Mouse (Mus musculus): Measurements from ENCODE around the gene Alg6.

DNA sequence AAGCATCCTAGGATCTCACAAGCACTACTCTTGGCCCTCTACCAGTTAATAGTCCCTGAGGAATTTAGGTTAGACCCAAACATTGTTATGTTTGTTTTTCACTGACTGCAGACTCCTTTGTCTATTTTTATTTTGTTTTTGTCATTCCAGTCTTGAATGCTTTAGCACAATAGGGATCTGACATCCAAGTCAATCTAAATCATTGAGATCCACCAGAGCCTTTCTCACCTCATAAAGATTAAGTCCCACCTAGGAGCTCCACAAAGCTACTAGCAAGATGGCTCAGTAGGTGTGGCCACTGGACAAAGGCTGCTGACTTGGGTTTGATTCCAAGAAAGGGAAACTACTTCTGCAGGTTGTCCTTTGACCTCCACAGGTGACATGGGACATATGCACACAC lies 40.3 kb upstream of the Alg6 start:
- TF ChIP-seq CTCF (IDR thresholded peaks at IDR 0.05), result no peak
- no peak for TF ChIP-seq EP300 (IDR thresholded peaks at IDR 0.05)
